Mouse (Mus musculus): ENCODE results near the gene Gsg1.

Gene Gsg1

DNA sequence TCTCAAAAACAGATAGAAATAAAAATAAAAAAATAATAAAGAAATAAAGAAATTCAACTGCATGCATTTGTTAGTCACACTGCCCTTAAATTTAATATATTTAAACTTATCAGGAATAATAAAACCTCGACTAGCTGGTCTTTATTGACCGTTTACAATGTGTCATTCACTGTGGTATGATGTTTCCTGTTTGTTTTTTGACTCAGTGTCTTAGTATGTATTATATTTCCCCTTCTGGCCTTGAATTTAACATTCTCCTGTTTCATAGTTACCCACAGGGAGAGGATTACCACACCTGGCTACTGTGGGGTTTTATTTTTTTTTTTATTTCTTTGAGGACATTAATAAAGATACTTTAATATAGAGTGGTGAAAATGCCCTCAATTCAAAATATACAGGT, 8.4 kb upstream of the Gsg1 start:
- in situ Hi-C loops (cut with MboI, MseI): no loop called here

DNA sequence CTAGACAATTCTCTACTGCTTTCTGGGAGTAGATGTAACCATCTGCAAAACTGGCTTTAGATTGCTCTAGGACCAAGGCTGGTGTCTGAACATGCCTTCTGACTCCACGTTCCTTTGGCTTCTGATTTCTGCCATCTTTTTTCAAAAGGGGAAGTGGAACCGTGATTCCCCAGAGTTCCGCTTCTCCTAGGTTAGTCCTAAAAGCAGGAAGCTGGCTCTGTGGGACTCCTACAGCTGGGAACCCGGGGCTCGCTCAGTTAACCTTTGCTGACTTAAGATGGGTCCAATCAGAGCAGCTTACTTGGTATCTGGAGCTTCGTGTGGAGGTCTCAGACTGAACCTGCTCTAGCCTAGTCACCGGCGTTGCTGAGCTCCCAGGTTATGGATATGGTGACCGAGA, 7.0 kb upstream of the Gsg1 start:
- in situ Hi-C loops (cut with MboI, MseI): no loop called here

DNA sequence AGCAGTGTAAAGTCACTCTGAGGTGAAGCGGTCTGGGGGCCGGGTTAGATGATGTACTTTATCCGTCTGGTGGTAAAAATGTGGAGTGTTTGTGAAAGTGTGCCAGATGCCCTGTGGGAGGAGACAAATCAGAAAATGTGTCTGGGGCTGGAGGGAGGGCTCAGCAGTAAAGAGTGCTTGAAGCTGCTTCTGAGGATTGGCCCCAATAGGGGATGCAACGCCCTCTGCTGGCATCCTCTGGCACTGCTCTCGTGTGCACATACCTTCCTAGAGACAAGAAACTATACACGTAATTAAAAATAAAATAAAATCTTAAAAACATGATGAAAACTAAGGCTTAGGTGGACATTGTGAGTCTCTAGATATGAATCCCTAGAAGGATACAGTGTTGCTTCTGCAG, 6.3 kb upstream of the Gsg1 start:
- in situ Hi-C loops (cut with MboI, MseI): no loop called here

DNA sequence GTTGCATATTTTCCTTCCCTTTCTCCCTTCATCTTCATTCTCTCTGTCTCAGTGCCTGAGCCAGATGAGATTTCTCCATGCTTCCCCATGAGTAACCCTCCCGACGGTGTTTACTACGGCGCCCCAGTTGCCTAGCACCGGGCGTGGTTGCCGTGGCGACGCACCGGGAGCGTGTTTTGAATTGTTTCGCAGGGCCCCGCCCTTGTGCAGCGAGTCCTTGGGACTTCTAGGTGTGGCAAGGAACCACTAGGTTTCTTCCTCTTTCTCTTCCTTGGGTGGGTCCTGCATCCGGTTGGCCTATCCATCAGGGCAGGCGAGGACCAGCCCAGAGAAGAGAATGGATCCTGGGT, 1.4 kb downstream of the Gsg1 start:
- in situ Hi-C loops (cut with MboI, MseI): loop anchor here (5.0 kb wide), 1 partner anchor 130 kb away; no protein-coding TSS in a partner anchor

DNA sequence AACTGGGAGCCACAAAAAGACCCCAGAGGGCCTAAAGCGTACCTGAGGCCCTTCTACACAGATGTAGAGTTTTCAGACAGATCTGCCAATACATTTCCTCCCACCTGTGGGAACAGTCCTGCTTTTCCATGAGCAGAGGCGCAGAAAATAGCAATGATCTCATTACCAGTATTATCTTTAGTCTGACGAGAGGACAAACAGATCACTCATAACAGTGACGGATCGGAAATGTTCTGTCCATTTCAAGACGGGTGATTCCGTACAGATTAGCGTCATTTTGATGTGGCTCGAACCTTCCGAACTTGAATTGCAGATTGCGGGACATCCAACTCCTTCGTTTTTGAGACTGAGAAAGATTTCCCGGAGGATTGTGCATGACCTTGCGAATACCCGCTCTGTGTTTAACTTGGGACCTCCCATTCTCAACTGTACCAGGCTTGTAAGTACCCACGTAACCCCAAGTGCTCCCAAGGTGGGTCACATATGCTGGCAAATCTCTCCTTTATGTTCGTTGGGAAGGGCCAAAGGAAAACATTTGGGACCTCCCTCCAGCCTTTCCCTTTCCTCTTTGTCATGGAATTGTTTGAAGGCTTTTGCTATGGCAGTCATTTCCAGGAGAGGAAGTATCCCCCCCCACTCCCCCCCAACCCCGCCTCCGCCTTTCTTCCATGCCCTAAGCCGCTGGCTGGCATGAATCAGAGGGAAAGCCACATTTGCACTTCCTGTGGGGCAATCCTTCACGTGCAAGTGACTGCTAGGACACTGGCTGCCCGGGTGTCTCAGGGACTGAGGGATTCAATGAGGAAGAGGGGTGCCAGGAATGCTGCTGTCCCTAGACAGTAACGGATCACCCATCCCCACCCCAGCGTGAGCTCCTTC, 2.1 kb downstream of the Gsg1 start:
- in situ Hi-C loops (cut with MboI, MseI): loop anchor here (5.0 kb wide), 1 partner anchor 130 kb away; no protein-coding TSS in a partner anchor

DNA sequence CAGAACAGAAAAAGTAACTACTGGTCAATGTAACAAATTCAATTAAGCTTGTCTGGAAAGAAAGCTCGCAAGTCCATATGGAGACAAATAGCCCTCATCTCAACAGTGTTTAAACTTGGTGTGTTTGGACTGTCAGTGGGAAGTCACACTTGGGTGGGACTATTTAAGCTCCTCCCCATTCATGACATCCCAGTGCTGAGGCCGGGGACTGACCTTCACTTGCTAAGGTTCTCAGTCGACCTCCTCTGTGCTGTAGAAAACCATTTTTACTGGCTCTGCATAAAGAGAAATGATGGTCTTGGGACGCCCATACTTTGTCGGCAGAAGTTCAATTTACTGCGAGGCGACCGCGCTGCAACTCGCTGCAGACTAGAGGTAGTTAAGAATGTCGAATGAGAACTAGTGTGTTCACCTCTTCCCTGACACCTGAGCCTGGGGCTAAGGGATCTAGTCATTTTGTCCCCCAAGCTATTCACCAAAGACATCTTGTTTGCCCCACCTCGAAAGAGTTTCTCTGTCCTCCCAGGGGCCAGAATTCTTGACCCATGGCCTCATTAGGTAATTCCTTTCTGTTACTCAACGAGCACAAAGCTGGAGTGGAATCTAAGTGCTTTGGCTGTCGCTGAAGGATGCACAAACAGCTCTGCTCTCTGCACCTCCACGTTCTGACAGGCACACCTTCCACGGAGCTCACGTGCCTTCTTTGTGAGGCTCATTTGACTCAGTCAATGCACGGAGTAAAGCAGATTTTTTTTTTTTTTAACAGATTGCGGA, 3.0 kb downstream of the Gsg1 start:
- in situ Hi-C loops (cut with MboI, MseI): loop anchor here (5.0 kb wide), 1 partner anchor 131 kb away; no protein-coding TSS in a partner anchor

DNA sequence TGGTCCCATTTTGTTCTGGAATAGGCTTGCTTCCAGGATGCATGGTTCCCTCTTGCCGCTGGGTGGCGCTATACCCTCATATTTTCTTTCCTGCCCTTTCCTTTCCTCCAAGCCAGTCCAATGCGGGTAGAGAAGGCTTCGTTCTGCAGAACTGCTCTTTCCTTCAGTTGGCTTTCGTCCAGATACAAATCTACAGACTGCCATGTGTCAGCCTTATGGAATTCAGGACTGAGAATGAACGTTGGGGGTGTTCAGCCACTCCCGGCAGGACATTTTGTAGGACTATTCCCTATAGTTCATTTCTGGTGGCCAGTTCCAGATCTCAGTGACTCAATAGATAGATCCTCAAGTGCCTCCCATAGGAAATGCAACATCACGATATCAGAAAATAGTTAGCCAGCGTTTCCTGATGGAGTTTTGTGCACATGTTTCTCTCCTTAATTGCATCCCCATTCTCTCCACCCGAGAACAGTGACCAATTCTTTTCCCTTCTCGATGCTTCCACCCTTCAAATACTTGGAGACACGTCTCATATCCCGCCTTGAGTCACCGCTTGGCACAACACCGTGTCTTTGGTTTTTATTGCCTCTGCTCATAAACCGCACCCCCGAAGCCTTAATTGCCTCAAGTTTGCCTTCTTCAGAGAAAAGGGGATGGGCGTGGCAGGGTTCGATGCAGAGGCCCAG, 4.2 kb downstream of the Gsg1 start:
- in situ Hi-C loops (cut with MboI, MseI): loop anchor here (5.0 to 10.0 kb wide), 2 partner anchors 132 to 155 kb away; no protein-coding TSS in a partner anchor

DNA sequence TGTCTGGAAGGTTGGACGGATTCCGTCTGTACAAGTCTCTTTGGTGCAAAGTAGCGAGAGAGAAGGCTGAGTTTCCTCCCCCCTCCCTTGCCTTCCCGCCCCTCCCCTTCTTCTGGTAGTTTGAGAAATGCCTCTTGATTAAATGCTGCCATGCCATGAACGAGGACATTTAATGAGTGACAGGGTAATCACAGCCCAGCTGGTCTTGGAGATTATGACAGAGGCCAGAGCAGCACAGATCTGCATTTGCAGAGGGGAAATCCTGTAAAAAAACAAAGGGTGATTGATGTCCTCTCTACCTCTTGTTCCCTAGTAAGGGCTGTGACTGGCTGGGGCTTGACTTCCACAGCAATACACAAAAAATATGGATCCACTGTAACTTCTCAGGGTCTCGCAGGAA, 6.3 kb downstream of the Gsg1 start:
- in situ Hi-C loops (cut with MboI, MseI): loop anchor here (10.0 kb wide), 1 partner anchor 157 kb away; no protein-coding TSS in a partner anchor

DNA sequence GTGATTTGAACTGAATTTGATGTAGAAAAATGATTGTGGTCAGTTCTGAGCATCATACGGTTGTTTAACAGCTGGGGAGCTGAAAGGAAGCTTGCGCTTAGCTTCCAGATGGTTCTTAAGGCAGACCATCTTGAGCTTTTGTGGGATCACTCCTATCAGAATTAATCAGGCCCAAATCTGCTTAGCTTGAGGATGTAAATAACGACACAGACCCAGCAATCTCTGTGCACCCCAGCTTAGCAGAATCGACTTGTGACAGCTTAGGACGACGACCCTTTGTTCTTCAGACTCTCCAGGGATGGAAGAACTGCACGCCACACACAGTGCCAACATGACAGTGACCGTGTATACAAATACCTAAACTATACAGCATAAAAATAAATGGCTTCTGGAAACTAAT, 8.6 kb downstream of the Gsg1 start:
- in situ Hi-C loops (cut with MboI, MseI): loop anchor here (10.0 kb wide), 1 partner anchor 159 kb away; no protein-coding TSS in a partner anchor

DNA sequence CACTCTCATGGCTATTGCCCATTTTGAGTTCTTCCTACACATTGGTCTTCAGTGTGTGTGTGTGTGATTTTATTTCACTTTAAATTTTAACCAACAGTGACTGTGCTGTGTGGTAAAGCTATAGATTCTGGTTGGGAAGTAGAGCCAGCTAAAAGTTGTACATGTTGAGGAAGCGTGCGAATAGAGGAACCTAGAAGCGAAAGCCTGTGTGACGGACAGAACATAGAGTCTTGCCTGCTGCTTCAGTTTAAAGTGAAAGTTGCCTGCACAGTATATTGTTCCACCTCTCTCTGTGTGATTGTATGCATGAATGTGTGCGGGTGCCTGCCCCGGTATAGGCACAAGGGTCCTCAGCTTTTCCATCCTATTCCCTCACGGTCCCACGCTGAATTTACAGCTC, 13.8 kb downstream of the Gsg1 start:
- in situ Hi-C loops (cut with MboI, MseI): loop anchor here (10.0 kb wide), 1 partner anchor 164 kb away; no protein-coding TSS in a partner anchor

DNA sequence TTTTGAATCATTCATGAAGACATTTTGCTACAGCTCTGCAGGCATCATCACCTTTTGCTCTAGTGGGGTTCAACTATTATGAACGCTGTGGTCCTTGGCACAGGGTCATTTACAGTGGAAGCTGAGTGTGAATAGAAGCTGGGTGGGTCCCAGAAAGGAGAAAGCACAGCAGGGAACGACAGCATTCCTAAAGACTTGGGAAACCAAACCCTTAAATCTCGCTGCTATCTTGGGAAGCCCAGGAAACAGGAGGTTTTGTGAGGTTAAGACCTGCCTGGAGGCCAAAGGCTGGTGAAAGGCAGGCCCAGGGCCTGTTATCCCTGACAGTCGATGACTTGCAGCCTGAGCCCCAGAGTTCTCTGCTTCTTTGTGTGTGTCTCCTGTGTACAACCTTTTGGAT, 15.9 kb downstream of the Gsg1 start:
- in situ Hi-C loops (cut with MboI, MseI): no loop called here

DNA sequence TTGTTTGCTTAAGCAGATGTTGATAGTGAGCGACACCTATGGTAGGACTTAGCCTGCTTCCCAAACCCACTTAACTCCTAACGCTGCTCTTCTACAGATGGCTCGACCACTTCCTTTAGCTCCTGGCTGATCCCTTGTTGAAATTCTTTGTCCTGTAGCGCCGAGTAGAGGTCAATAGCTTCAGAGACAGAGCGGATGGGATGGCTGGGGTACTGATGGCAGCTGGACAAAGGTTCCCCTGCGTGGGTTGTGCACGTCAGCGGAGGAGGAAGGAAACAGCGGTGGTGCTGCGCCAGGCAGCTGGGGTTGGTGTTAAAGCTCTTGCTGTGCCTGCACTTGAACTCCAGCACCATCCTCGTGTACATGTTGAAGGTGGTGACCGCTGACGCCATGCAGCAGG, 16.8 kb downstream of the Gsg1 start:
- in situ Hi-C loops (cut with MboI, MseI): no loop called here

DNA sequence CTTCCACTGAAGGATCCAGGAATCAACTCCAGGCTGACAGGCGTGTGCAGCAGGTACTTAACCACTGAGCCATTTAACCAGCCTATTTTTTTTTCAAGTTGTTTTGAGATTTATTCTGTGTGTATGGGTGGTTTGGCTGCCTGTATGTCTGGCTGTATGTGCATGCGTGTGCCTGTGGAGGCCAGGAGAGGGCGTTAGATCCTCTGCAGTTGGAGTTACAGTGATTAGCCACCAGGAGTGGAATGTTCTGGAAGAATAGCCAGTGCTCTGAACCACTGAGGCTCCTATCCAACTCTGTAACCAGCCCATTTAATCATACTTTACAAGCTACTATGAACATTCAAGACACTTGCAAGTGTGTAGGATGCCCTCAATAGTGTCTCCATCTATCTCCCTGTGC, 17.6 kb downstream of the Gsg1 start:
- in situ Hi-C loops (cut with MboI, MseI): no loop called here

DNA sequence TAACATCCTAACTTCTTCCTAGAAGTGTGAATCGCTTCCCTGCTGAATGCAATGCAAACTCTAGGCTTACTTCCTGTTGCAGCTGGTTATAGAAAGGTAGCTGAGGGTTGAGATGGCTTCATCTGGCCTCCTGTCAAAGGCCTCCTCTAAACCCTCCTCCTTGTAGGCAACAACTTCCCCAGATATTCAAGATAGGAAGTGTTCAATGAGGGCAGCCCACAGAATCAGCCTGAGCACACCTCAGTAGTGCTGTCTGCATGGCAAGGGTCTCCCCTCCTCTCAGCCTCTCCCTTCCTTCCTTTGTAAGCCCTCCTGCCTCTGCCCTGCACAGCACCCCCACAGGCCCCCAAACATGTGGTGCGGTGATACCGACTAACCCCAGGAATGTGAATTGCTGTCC, 18.4 kb downstream of the Gsg1 start:
- in situ Hi-C loops (cut with MboI, MseI): no loop called here

DNA sequence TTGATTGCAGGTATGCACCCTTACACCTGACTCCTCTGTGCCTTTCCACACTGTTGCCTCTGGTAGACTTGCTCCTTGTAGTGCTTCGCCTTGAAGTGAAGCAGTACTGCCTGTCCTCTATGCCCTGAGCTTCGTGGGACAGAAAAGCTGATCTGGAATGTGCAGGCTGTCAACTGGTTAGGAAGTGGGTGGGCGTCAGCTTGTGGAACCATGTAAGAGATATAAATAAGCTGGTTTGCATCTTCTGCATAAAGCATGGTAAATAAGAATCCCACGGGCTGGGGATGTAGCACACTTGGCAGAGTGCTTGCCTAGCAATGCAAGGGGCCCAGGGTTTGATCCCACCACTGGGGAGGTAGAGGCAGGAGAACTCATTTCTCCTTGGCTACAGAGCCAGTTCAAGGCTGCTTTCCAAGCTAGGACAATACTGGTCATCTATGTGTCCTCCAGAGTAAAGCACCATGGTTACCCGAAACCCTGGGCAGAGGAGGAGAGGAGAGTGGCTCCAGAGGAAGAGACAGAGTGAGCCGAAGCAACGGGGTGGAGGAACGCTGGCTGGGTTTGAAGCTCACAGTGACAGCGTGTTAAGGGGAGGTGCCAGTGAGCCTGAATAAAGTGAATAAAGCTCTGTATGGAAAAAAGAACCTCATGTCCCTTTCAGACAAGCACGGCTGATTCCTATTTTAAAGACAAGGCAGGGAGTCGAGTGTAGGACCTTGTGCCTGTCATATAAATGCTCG, 21.5 kb downstream of the Gsg1 start:
- in situ Hi-C loops (cut with MboI, MseI): no loop called here

DNA sequence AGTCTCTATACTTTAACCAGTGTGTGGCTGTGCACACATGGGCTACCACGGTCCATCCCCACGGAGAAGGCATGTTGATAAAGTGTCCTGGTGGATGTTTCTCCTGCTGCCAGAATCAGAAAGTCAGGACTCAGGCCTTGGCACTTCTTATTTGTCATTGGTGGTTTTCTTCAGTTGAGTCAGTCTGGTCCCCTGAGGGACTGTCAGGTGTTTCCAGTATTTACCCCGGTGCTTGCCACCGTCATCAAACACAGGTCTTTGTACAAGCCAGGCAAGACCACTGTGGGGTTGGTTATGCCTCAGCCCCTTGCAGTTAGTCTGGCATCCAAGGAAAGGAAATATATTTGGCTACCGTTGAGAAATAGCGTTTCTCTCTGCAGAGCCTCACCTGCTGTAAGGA, 23.6 kb downstream of the Gsg1 start:
- in situ Hi-C loops (cut with MboI, MseI): no loop called here

DNA sequence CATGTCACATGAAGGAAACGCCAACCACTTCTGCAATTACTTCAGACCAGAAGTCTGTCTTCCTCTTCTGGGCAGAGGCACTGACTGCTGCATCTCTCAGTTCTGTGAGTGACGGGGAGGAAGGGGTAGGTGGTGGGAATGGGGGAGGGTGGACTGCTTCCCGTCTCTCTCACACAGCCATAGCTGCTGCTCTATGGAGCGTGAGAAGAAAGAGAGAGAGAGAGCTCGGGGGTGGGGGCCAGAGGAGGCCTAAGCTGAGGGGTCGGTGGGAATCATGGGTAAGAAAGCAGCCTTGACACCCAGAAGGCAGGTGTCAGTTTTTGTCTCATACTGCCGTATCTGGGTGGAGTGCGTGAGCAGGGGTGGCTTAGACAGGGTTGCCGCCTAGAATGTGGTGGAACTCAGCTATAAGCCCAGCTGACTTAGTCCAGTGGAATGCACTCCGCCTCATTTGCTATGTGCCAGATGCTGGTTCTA, 25.6 kb downstream of the Gsg1 start:
- in situ Hi-C loops (cut with MboI, MseI): no loop called here

DNA sequence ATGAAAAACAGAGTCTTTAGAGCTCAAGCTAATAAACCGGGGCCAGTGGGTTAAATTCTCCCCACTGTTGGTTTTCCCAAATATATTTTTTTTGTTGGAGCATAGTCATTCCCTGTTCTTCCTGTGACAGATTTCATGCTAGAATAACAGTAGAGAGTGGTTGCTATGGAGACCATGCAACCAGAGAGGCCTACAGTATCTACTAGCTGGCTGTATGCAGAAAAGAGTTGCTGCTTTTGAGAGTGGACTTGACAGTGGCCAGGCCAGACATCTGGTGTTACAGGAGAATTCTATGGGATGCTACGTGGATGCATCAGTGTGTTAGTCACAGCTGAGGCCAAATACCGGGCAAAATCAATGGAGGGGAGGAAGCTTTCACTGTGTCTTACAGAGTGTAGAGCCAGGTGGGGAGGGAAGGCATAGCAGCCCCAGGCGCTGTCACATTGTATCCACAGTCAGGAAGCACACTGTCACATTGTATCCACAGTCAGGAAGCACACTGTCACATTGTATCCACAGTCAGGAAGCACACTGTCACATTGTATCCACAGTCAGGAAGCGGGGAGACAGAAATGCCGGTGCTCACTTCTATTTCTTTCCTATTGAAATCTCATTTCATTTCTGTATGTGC, 30.2 kb downstream of the Gsg1 start:
- in situ Hi-C loops (cut with MboI, MseI): no loop called here

DNA sequence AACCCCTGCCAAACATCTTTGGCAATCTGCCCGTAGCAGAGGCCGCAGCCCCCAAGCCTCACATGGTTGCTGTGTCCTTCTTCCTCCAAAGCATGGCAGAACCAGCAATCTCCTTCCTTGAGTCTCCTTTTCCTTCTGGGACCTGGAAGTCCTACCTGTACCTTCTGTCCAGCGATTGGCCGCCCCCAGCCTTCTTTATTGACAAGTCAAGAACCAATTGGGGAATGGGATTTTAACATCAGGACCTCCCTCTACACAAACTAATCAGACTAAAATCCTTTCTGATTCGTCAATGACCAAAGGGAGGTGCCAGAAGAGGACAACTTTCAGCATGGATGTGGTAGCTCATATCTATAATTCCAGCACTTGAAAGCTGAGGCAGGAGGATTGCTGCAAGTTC, 34.2 kb downstream of the Gsg1 start:
- in situ Hi-C loops (cut with MboI, MseI): no loop called here

DNA sequence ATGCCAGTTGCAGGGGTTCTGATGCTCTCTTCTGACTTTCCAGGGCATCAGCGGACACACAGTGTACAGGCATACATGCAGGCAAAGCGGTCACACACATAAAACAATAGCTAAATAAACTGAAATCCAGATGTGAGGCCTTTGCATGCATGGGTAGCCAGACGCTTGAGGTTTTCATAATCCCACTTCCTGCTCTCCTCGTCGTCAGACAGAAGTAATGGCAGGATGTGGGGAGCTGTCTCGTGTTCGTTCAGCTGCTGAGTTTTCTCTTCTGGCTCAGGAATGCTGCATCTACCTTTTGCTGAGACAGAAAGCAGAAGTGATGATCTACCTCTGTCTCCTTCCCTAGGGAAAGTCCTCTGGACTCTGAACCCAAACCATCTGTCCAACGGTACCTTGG, 35.8 kb downstream of the Gsg1 start:
- in situ Hi-C loops (cut with MboI, MseI): no loop called here

DNA sequence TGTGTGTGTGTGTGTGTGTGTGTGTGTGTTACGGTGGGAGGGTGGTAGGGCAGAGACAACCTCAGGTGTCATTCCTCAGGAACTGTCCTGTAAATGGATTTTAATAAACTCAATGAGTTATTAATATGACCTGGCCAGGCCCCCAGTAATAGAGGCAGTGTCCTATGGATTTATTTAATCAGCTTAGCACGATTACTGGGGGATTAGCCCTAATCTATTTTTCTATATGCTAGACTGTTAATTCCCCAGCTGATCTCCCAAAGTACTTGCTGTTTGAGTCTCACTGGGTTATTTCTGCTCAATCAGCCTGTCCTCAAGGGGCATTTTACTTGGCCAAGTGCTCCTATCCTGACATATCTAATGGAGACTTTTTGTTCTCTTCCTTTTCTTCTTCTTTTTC, 41.5 kb downstream of the Gsg1 start:
- in situ Hi-C loops (cut with MboI, MseI): no loop called here

All from T-helper 2 cell (primary cell).